Mouse (Mus musculus): Measurements from ENCODE around the gene Psmb10. TPM values are rescaled to one million over a fixed set of nuclear protein-coding genes. Genes with fewer than 3 reads are reported as not detected.

Gene Psmb10
- polyA plus RNA-seq, 1 experiment from 2014 or later, result 46.9 TPM

DNA sequence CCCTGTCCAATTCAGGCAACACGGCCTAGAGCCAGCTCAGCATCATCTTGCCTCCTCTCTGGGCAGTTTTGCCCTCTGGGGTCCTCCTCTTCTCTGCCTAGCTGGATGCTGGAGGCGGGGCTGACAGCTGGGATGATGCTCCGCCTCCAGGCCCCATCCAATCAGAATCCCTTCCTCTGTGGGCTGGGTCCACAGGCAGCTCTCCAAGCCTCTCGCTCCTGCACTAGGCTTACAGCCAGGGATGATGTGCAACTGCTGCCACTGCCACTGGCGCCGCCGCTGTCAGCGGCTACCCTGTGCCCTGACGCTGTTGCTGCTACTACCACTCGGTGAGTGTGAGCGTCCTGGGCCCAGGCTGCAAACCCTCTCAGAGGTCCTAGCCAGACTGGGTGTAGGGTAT, 44.9 kb downstream of the Psmb10 start, which contains the start of gene Nrn1l:
Gene Nrn1l (plus strand): TSS at position 229 of the 400 bp plus-strand sequence.
- Histone ChIP-seq H3K4me1 (replicated peaks) (peaks cover 10% of the 10 kb centered on the region), H3K9ac (peak within 1 kb of the TSS; percentile 43), H3K4me3 (peak within 1 kb of the TSS; percentile 7; the same call in 1 of the 2 replicates), H3K27ac (peak within 1 kb of the TSS; percentile 62), H3K4me2 (0 out of 2 replicates have a peak within 1 kb of the TSS, but pooled peaks have one; percentile 26), H3K27me3 (no peaks in the 10 kb centered on the region), H3K9me3 (no peaks in the 10 kb centered on the region), H3K36me3 (peaks cover 69% of the 10 kb centered on the region)
- peak; percentile 81 for ATAC-seq (ENCODE audit: low FRiP score)
- 6% methylated on average over 11 of the region's 11 CpGs for WGBS

DNA sequence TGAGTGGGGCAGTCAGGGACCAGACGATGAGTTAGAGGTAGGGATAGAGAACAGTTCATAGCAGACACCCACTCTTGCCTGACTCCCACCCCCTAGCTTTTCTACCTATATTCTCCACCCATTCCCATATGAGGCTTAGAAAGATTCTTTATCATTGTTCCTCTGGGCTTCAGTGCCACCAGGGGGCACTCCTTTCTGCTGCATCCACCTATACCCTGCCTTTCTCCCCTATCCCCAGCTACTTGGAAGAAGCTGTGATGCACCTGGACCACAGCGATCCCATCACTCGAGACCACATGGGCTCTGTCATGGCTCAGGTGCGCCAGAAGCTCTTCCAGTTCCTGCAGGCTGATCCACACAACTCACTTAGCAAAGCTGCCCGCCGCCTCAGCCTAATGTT, 45.8 kb downstream of the Psmb10 start:
- no peaks in the 10 kb centered on the region for H3K9me3 ChIP-seq
- no peak; the same call in 1 of the 2 replicates for ATAC-seq (ENCODE audit: low FRiP score)
- no peaks in the 10 kb centered on the region for H3K27me3 ChIP-seq
- 87% methylated on average over 6 of the region's 6 CpGs for WGBS
- H3K36me3 ChIP-seq, result peaks cover 78% of the 10 kb centered on the region
- H3K4me1 ChIP-seq (replicated peaks), result peaks cover 10% of the 10 kb centered on the region
- H3K4me2 ChIP-seq, result no peak overlapping the region
- H3K27ac ChIP-seq, result no peak overlapping the region
- H3K4me3 ChIP-seq, result no peak overlapping the region
- H3K9ac ChIP-seq, result no peak overlapping the region

GRCm38 (mm10) chr8:105890870-105891269, 47.4 kb downstream of the Psmb10 start:
- 94% methylated on average over 6 of the region's 6 CpGs for WGBS
- H3K9ac ChIP-seq, result no peak overlapping the region
- ATAC-seq (ENCODE audit: low FRiP score), result no peak

GRCm38 (mm10) chr8:105889756-105890465, 48.3 kb downstream of the Psmb10 start:
- Histone ChIP-seq H3K36me3 (peaks cover 92% of the 10 kb centered on the region), H3K4me3 (no peak overlapping the region), H3K9me3 (no peaks in the 10 kb centered on the region), H3K27ac (no peak overlapping the region), H3K9ac (no peak overlapping the region), H3K4me2 (no peak overlapping the region), H3K4me1 (replicated peaks) (peaks cover 10% of the 10 kb centered on the region), H3K27me3 (no peaks in the 10 kb centered on the region)
- WGBS, result 94% methylated on average over 12 of the region's 12 CpGs
- no peak for ATAC-seq (ENCODE audit: low FRiP score)

More at GRCm38 (mm10) chr8:105890870-105891269, 47.4 kb downstream of the Psmb10 start:
- Histone ChIP-seq H3K4me1 (replicated peaks) (peaks cover 10% of the 10 kb centered on the region), H3K4me3 (no peak overlapping the region), H3K36me3 (peaks cover 90% of the 10 kb centered on the region), H3K4me2 (no peak overlapping the region), H3K27me3 (no peaks in the 10 kb centered on the region), H3K27ac (no peak overlapping the region), H3K9me3 (no peaks in the 10 kb centered on the region)

Small RNAs within 50 kb of the gene (microRNA-seq; reads per million reads assigned to microRNA genes)
- not detected for gene Mir7074

Other genes starting within 250 kb of the Psmb10 start
- gene Acd, start 237.3 kb downstream of the Psmb10 start, polyA plus RNA-seq (2015; fragmentation: Nextera tagmentation; extraction: Ambion mirVana), result 93.0 and 95.2 TPM in 2 replicates
- gene Pard6a, start 237.3 kb downstream of the Psmb10 start, polyA plus RNA-seq (2015; fragmentation: Nextera tagmentation; extraction: Ambion mirVana), result 45.4 and 47.7 TPM in 2 replicates
- 0.16 and 0.28 TPM in 2 replicates for gene 4933405L10Rik, start 230.8 kb downstream of the Psmb10 start, polyA plus RNA-seq (2015; fragmentation: Nextera tagmentation; extraction: Ambion mirVana)
- 12.8 TPM in 2 replicates for gene Enkd1, start 230.2 kb downstream of the Psmb10 start, polyA plus RNA-seq (2015; fragmentation: Nextera tagmentation; extraction: Ambion mirVana)
- gene Gfod2, start 179.8 kb downstream of the Psmb10 start, polyA plus RNA-seq (2015; fragmentation: Nextera tagmentation; extraction: Ambion mirVana), result 90.7 and 94.2 TPM in 2 replicates
- 11.5 and 14.3 TPM in 2 replicates for gene Ranbp10, start 111.1 kb downstream of the Psmb10 start, polyA plus RNA-seq (2015; fragmentation: Nextera tagmentation; extraction: Ambion mirVana)
- 0.80 and 1.6 TPM in 2 replicates for gene Tsnaxip1, start 110.7 kb downstream of the Psmb10 start, polyA plus RNA-seq (2015; fragmentation: Nextera tagmentation; extraction: Ambion mirVana)
- gene Cenpt, start 85.2 kb downstream of the Psmb10 start, polyA plus RNA-seq (2015; fragmentation: Nextera tagmentation; extraction: Ambion mirVana), result 59.7 and 61.1 TPM in 2 replicates
- 58.7 and 60.6 TPM in 2 replicates for gene Thap11, start 83.3 kb downstream of the Psmb10 start, polyA plus RNA-seq (2015; fragmentation: Nextera tagmentation; extraction: Ambion mirVana)
- gene Nutf2, start 77.9 kb downstream of the Psmb10 start, polyA plus RNA-seq (2015; fragmentation: Nextera tagmentation; extraction: Ambion mirVana), result 186 and 205 TPM in 2 replicates
- gene Edc4, start 57.6 kb downstream of the Psmb10 start, polyA plus RNA-seq (2015; fragmentation: Nextera tagmentation; extraction: Ambion mirVana), result 49.3 and 50.3 TPM in 2 replicates
- gene Nrn1l, start 44.9 kb downstream of the Psmb10 start, polyA plus RNA-seq (2015; fragmentation: Nextera tagmentation; extraction: Ambion mirVana), result 0.88 and 0.94 TPM in 2 replicates
- gene Pskh1, start 38.0 kb downstream of the Psmb10 start, polyA plus RNA-seq (2015; fragmentation: Nextera tagmentation; extraction: Ambion mirVana), result 12.4 and 13.1 TPM in 2 replicates
- gene Ctrl, start 4.6 kb downstream of the Psmb10 start, polyA plus RNA-seq (2015; fragmentation: Nextera tagmentation; extraction: Ambion mirVana), result 2.8 and 4.0 TPM in 2 replicates
- 0.90 and 1.0 TPM in 2 replicates for gene Lcat, start 4.9 kb upstream of the Psmb10 start, polyA plus RNA-seq (2015; fragmentation: Nextera tagmentation; extraction: Ambion mirVana)
- gene Slc12a4, start 27.7 kb upstream of the Psmb10 start, polyA plus RNA-seq (2015; fragmentation: Nextera tagmentation; extraction: Ambion mirVana), result 7.9 and 8.9 TPM in 2 replicates
- gene Dpep3, start 41.0 kb upstream of the Psmb10 start, polyA plus RNA-seq (2015; fragmentation: Nextera tagmentation; extraction: Ambion mirVana), result not detected in 2 replicates
- 23.3 and 23.6 TPM in 2 replicates for gene Dus2, start 52.9 kb upstream of the Psmb10 start, polyA plus RNA-seq (2015; fragmentation: Nextera tagmentation; extraction: Ambion mirVana)
- 0.23 TPM in 1 of 2 replicates, not detected in the other for gene Dpep2nb, start 67.5 kb upstream of the Psmb10 start, polyA plus RNA-seq (2015; fragmentation: Nextera tagmentation; extraction: Ambion mirVana)
- 21.4 and 22.5 TPM in 2 replicates for gene Ddx28, start 73.4 kb upstream of the Psmb10 start, polyA plus RNA-seq (2015; fragmentation: Nextera tagmentation; extraction: Ambion mirVana)
- gene Nfatc3, start 120.4 kb upstream of the Psmb10 start, polyA plus RNA-seq (2015; fragmentation: Nextera tagmentation; extraction: Ambion mirVana), result 4.1 and 4.7 TPM in 2 replicates
- gene Esrp2, start 198.5 kb upstream of the Psmb10 start, polyA plus RNA-seq (2015; fragmentation: Nextera tagmentation; extraction: Ambion mirVana), result 0.14 and 0.26 TPM in 2 replicates
- 20.0 and 22.3 TPM in 2 replicates for gene Pla2g15, start 212.0 kb upstream of the Psmb10 start, polyA plus RNA-seq (2015; fragmentation: Nextera tagmentation; extraction: Ambion mirVana)
- gene Slc7a6, start 230.4 kb upstream of the Psmb10 start, polyA plus RNA-seq (2015; fragmentation: Nextera tagmentation; extraction: Ambion mirVana), result 66.4 and 71.4 TPM in 2 replicates

All from hindbrain, embryonic 13.5 days (tissue).